In the genomic region with DNA sequence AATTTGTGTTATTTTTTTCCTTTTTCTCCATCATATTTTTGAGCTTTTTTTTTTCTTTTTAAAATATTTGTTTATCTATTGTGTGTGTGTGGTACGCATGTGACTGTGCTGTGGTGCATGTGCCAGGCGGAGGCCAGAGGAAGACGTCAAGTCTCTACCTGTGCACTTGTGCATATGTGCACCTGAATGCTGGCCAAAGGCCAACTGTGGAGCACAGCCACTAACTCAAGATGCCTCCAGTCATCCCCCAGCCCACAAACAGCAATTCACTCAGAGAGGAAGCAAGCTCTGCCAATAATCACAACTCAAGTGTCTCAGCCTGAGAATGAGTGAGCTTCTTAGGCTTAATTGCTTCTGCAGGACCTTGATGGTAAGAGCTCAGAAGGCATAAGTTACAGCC, we compare ENCODE assay signal across 29 mouse cellular contexts. TPM values are rescaled to one million over a fixed set of nuclear protein-coding genes. Genes with fewer than 3 reads are reported as not detected.
DNase-seq lines count a peak whose midpoint lies in the region; ATAC-seq lines count a peak whose summit lies in the region.
"Had no signal": no experiment of that assay in that cellular context is flagged by ENCODE, and none has a peak within 500 bp of the region (broad histone marks: within the 10 kb centered on the region; RNA-seq: fewer than 3 reads in every experiment).

No protein-coding gene starts in this region.

- no peak overlapping the region for H3K4me3 ChIP-seq in lung, embryonic 16.5 days (ENCODE audit: low read length)
- H3K4me3 ChIP-seq in midbrain, embryonic 11.5 days (ENCODE audit: low read depth, low read length), result no peak overlapping the region
- H3K4me3 ChIP-seq: embryonic facial prominence, embryonic 10.5 days; embryonic facial prominence, embryonic 13.5 days; erythroblast, embryonic 14.5 days; forebrain, embryonic 10.5 days; forebrain, embryonic 13.5 days; heart, adult 2 months; heart, embryonic 10.5 days; heart, embryonic 13.5 days; hindbrain, embryonic 12.5 days; hindbrain, embryonic 15.5 days had no signal

- no peak overlapping the region for H3K9ac ChIP-seq in lung, embryonic 16.5 days (ENCODE audit: low read length)
- H3K9ac ChIP-seq in midbrain, embryonic 11.5 days (ENCODE audit: low read length), result no peak overlapping the region
- H3K9ac ChIP-seq: embryonic facial prominence, embryonic 13.5 days; forebrain, embryonic 13.5 days; heart, embryonic 13.5 days; hindbrain, embryonic 12.5 days; hindbrain, embryonic 15.5 days had no signal

- H3K4me1 ChIP-seq in lung, embryonic 16.5 days (replicated peaks; ENCODE audit: control insufficient read depth, insufficient read depth, low read length), result peaks cover 4% of the 10 kb centered on the region; the same call in 1 of the 2 replicates
- H3K4me1 ChIP-seq in midbrain, embryonic 11.5 days (ENCODE audit: control insufficient read depth, insufficient read depth, low read length), result no peaks in the 10 kb centered on the region

- DNase-seq in cerebellum, postnatal 10 days, result peak; percentile 44 to 55
- DNase-seq in cerebellum, postnatal 4 days (ENCODE audit: low spot score in 2 of 2), result no peak
- no peak for DNase-seq in lung, postnatal 10 days
- peak; percentile 7 for DNase-seq in fat pad, adult 2 months (ENCODE audit: extremely low read depth, low read depth, low spot score)
- peak; percentile 29 to 59 for DNase-seq in lung, postnatal 4 days
- DNase-seq in midbrain, embryonic 11.5 days (ENCODE audit: low spot score, missing footprints), result no peak
- DNase-seq: adrenal gland, postnatal 10 days; adrenal gland, postnatal 36 days; cerebellum, adult 18-20 months; cerebellum, adult 9-10 months; embryo, embryonic 11 days; gastrocnemius, postnatal 25 days; heart, adult 2 months; heart, postnatal 14 days had no signal

- 70% methylated on average over 3 of the region's 3 CpGs for WGBS in lung, embryonic 16.5 days
- 91% methylated on average over 3 of the region's 3 CpGs for WGBS in midbrain, embryonic 11.5 days

- no peak overlapping the region for H3K27ac ChIP-seq in lung, embryonic 16.5 days (ENCODE audit: low read length)
- H3K27ac ChIP-seq in midbrain, embryonic 11.5 days (ENCODE audit: low read depth, low read length), result no peak overlapping the region
- H3K27ac ChIP-seq: embryonic facial prominence, embryonic 10.5 days; embryonic facial prominence, embryonic 13.5 days; forebrain, embryonic 10.5 days; forebrain, embryonic 13.5 days; heart, adult 2 months; heart, embryonic 10.5 days; heart, embryonic 13.5 days; hindbrain, embryonic 12.5 days; hindbrain, embryonic 15.5 days had no signal

- peaks cover 2% of the 10 kb centered on the region for H3K36me3 ChIP-seq in lung, embryonic 16.5 days (ENCODE audit: control insufficient read depth, insufficient read depth, low read length)
- H3K36me3 ChIP-seq in midbrain, embryonic 11.5 days (ENCODE audit: control insufficient read depth, insufficient read depth, low read length), result no peaks in the 10 kb centered on the region

- ATAC-seq in lung, embryonic 16.5 days (ENCODE audit: low read depth), result 0 out of 2 replicates have a peak, but pooled peaks have one; percentile 23
- ATAC-seq in midbrain, embryonic 11.5 days (ENCODE audit: low FRiP score), result no peak
- ATAC-seq: forebrain, embryonic 13.5 days; forebrain, embryonic 16.5 days; inflammation-experienced regulatory T-cells, adult 6 months; Patski had no signal

- no peaks in the 10 kb centered on the region for H3K9me3 ChIP-seq in lung, embryonic 16.5 days (ENCODE audit: control insufficient read depth, low read length)
- H3K9me3 ChIP-seq in midbrain, embryonic 11.5 days (ENCODE audit: control insufficient read depth, low read length), result no peaks in the 10 kb centered on the region
- H3K9me3 ChIP-seq: embryonic facial prominence, embryonic 10.5 days; embryonic facial prominence, embryonic 13.5 days; forebrain, embryonic 13.5 days; G1E; heart, embryonic 10.5 days; heart, embryonic 13.5 days; hindbrain, embryonic 12.5 days; hindbrain, embryonic 15.5 days had no signal

- no peaks in the 10 kb centered on the region for H3K27me3 ChIP-seq in lung, embryonic 16.5 days (ENCODE audit: control insufficient read depth, insufficient read depth, low read depth, low read length)
- no peaks in the 10 kb centered on the region for H3K27me3 ChIP-seq in midbrain, embryonic 11.5 days (ENCODE audit: control insufficient read depth, insufficient read depth, low read length)
- H3K27me3 ChIP-seq: CH12.LX; embryonic facial prominence, embryonic 13.5 days; forebrain, embryonic 13.5 days; heart, embryonic 13.5 days; hindbrain, embryonic 12.5 days; hindbrain, embryonic 15.5 days; Patski had no signal

- H3K4me2 ChIP-seq in lung, embryonic 16.5 days (ENCODE audit: low read depth, low read length), result no peak overlapping the region
- no peak overlapping the region for H3K4me2 ChIP-seq in midbrain, embryonic 11.5 days
- H3K4me2 ChIP-seq: embryonic facial prominence, embryonic 13.5 days; forebrain, embryonic 13.5 days; heart, embryonic 13.5 days; hindbrain, embryonic 12.5 days; hindbrain, embryonic 15.5 days had no signal

RNA-seq across cellular contexts. Expression of a gene that starts 58.2 kb away (rescaled TPM):
- 119 and 128 TPM in 2 replicates for polyA plus RNA-seq in lung, embryonic 16.5 days (2015; fragmentation: Nextera tagmentation; extraction: Ambion mirVana)
- 63.8 and 68.2 TPM in 2 replicates for polyA plus RNA-seq in midbrain, embryonic 11.5 days (2014; fragmentation: Nextera tagmentation; extraction: Ambion mirVana)

Comparison
In these comparisons a context has a peak if more than half of its experiments do, and no peak if none do; other contexts are left out.
1. DNase-seq: peak in cerebellum, postnatal 10 days (2 of 2), fat pad, adult 2 months (single experiment) and lung, postnatal 4 days (2 of 2); none in cerebellum, postnatal 4 days (0 of 2), lung, postnatal 10 days (single experiment) and midbrain, embryonic 11.5 days (single experiment).